Mouse (Mus musculus): ENCODE measurements at regions not wholly inside any gene's neighbourhood (a gene's known extent, or its start where the extent isn't known, plus 50 kb on each side); places are given as distances from the start of the nearest gene placed in this dataset.

GRCm38 (mm10) chr8:42973619-42974539 is 167.4 kb downstream of the Triml1 start:
- ATAC-seq (no peak), DNase-seq (ENCODE audit: low read depth, low spot score) (no peak)
- H3K27me3 ChIP-seq: no peaks in the 10 kb centered on the region
- TF ChIP-seq CTCF (IDR thresholded peaks at IDR 0.05): no peak
- CTCF ChIA-PET: no interaction called here
- POLR2A ChIA-PET: no interaction called here
- in situ Hi-C loops (cut with MboI; ENCODE audit: low pct_unique_long_range_greater_than_20kb): no loop called here

GRCm38 (mm10) chr8:42972545-42972944 is 168.7 kb downstream of the Triml1 start:
- POLR2A ChIA-PET: no interaction called here
- CTCF ChIA-PET: no interaction called here
- no peak for TF ChIP-seq CTCF (IDR thresholded peaks at IDR 0.05)
- ATAC-seq (no peak), DNase-seq (ENCODE audit: low read depth, low spot score) (no peak)
- H3K27me3 ChIP-seq: no peaks in the 10 kb centered on the region
- in situ Hi-C loops (cut with MboI; ENCODE audit: low pct_unique_long_range_greater_than_20kb): no loop called here

DNA sequence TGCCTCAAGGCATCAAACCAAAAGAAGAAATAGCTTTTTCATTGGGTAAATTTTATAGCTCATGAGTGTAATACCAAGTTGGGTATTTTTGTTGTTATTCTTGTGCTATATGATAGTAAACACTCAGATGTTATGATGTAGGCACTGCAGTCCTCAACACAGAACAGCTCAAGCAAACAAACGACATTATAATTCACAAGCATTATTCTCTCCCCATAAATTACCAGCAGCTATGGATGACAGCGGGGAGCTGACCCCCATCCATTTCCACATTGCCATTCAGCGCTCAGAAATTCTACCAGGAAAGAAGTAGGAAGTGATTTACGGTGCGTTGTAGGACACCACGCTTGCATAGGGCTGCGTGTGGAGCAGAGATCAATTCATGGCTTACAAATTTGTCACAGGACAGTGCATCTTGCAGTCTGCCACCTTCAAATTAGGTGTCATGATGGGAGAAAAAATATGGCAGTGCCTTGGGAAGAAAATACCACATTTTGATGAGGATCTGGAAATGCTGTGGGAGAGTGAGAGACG is 173.4 kb downstream of the Triml1 start:
- no peak for ATAC-seq
- ChIA-PET POLR2A (interaction anchor here (0.6 to 0.7 kb wide), 2 partner anchors 213 to 1343 kb away, joined by 3 read pairs; no protein-coding TSS in a partner anchor), CTCF (no interaction called here)
- no peaks in the 10 kb centered on the region for H3K27me3 ChIP-seq
- in situ Hi-C loops (cut with MboI; ENCODE audit: low pct_unique_long_range_greater_than_20kb): no loop called here
- no peak for TF ChIP-seq CTCF (IDR thresholded peaks at IDR 0.05)
- no peak for DNase-seq (ENCODE audit: low read depth, low spot score)

DNA sequence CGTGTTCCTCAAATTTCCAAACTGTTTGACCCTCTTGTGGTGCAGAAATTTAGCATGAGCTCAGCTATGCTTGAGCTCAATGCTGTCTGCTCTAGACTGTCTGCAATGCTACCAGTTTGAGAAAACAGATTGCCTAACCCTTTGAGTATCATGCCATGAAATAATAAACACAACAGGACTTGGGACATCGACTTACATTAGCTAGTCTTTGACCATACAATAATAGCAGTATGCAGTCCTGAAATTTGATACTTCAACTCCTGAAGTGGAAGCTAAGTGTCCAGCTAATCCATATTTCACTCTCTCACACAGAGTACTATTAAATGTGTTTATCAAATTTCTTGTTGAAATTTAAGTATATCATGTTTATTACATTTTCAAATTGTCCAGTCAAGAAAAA is 176.8 kb downstream of the Triml1 start:
- no peak for DNase-seq (ENCODE audit: low read depth, low spot score)
- no peak for TF ChIP-seq CTCF (IDR thresholded peaks at IDR 0.05)
- ChIA-PET CTCF (no interaction called here), POLR2A (no interaction called here)
- no peak for ATAC-seq
- in situ Hi-C loops (cut with MboI; ENCODE audit: low pct_unique_long_range_greater_than_20kb): no loop called here
- no peaks in the 10 kb centered on the region for H3K27me3 ChIP-seq

DNA sequence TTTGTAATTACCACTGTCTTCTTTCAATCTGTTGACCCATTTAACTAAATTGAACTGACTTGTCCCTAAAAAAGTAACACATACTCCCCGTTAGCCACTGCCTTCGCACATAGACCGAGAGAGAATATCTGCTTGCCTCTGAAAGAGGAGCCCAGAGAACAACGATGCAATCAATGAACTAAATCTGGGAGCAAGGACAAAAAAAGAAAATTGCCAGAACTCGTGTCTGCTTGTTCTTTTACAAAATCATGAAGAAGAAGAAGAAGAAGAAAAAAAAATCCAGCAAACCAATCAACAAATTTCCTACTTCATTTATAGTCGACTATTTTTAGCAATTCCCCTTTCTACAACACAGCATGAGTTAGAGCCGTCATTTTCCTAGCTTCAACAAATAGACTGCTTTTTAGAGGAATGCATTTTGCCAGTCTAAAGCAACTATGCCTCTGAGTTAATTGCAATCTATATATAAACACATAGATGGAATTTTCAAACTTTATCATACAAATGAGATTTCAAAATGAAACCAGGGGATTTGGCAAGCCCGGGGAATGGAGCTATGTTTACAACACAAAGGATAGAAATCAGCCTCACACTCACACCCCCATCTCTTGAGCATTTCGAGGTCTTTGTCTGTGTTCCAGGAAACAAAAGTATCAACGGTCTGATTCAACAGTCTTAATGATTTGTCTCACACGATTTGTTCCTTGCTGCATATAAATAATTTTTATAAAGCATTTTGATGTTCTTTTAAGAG is 183.1 kb downstream of the Triml1 start:
- DNase-seq (ENCODE audit: low read depth, low spot score) (no peak), ATAC-seq (no peak)
- TF ChIP-seq CTCF (IDR thresholded peaks at IDR 0.05): no peak
- CTCF ChIA-PET: no interaction called here
- POLR2A ChIA-PET: no interaction called here
- in situ Hi-C loops (cut with MboI; ENCODE audit: low pct_unique_long_range_greater_than_20kb): no loop called here
- H3K27me3 ChIP-seq: no peaks in the 10 kb centered on the region

GRCm38 (mm10) chr8:42932609-42933008 is 208.7 kb downstream of the Triml1 start:
- no peaks in the 10 kb centered on the region for H3K27me3 ChIP-seq
- no peak for ATAC-seq
- ChIA-PET POLR2A (no interaction called here), CTCF (no interaction called here)
- TF ChIP-seq CTCF (IDR thresholded peaks at IDR 0.05): no peak
- in situ Hi-C loops (cut with MboI; ENCODE audit: low pct_unique_long_range_greater_than_20kb): no loop called here
- no peak for DNase-seq (ENCODE audit: low read depth, low spot score)

DNA sequence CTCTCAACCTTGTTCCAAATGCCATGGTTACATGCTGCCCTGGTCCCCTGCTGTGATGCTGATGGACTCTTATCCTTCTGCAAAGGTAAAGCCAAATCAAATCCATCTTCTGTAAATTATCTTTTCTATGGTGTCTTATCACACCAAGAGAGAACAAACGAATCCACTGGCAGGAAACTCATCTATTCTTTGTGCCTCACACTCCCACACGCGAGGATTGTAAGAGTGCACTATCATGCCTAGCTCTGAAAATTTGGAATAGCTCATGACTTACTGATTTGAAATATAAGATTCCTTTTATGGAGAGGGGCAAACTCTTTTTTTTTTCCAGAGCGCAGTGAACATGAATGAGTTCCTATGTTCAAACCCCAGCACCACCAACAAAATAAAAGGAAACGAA is 249.6 kb downstream of the Triml1 start:
- ChIA-PET CTCF (no interaction called here), POLR2A (no interaction called here)
- DNase-seq (ENCODE audit: low read depth, low spot score) (no peak), ATAC-seq (no peak)
- in situ Hi-C loops (cut with MboI; ENCODE audit: low pct_unique_long_range_greater_than_20kb): no loop called here
- no peak for TF ChIP-seq CTCF (IDR thresholded peaks at IDR 0.05)
- no peaks in the 10 kb centered on the region for H3K27me3 ChIP-seq

GRCm38 (mm10) chr8:42886516-42886915 is 254.8 kb downstream of the Triml1 start:
- ChIA-PET POLR2A (no interaction called here), CTCF (no interaction called here)
- no peak for ATAC-seq
- no peak for DNase-seq (ENCODE audit: low read depth, low spot score)
- no peak for TF ChIP-seq CTCF (IDR thresholded peaks at IDR 0.05)
- no peaks in the 10 kb centered on the region for H3K27me3 ChIP-seq
- in situ Hi-C loops (cut with MboI; ENCODE audit: low pct_unique_long_range_greater_than_20kb): no loop called here

DNA sequence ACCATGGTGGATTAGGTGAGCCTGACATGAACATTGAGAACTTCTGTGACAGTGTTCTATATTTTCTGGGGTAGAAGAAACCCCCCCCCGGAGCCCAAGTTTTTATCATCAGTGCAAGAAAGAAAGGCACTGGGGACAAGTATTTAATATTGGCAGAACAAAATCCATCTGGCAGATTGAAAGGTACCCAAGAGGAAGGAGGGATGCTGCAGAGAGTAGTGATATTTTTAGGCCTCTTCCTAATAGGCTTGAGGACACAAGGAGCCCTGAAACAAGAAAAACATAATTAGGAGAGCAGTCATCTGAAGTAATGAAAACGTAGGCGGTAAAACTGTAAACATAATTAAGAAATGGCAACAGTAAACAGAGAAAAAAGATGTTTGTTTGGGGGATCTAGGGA is 271.0 kb downstream of the Triml1 start:
- in situ Hi-C loops (cut with MboI; ENCODE audit: low pct_unique_long_range_greater_than_20kb): no loop called here
- no peak for ATAC-seq
- no peak for TF ChIP-seq CTCF (IDR thresholded peaks at IDR 0.05)
- POLR2A ChIA-PET: no interaction called here
- no peak for DNase-seq (ENCODE audit: low read depth, low spot score)
- no peaks in the 10 kb centered on the region for H3K27me3 ChIP-seq
- CTCF ChIA-PET: no interaction called here

Data from Patski (cell line).